Mouse (Mus musculus) heart, postnatal 10 days (tissue): Measurements from ENCODE around the gene Etfb. TPM values are rescaled to one million over a fixed set of nuclear protein-coding genes. Genes with fewer than 3 reads are reported as not detected.

Experiments used
- DNase-seq, 2 experiments: peaks; one replicate each; pipeline ENCODE4 v3.0.0; 2021
- intact Hi-C: fragments of 180-260 bp; cut with DNase I; formaldehyde crosslinking; loops from one replicate; pipeline ENCODE4 v1.15.1; 2025
- microRNA-seq, 2 experiments: library from miRNA; unstranded; fragments of <30 nt; microRNA quantifications; one replicate each; pipeline ENCODE4 v1.2.0; 2022
- total RNA-seq, 2 experiments: library from RNA; stranded (reverse); gene quantifications; 2 replicates each; pipeline ENCODE4 v1.2.3; 2021

Gene Etfb
- total RNA-seq, 2 experiments from 2014 or later, result 1,079 to 1,148 TPM

DNA sequence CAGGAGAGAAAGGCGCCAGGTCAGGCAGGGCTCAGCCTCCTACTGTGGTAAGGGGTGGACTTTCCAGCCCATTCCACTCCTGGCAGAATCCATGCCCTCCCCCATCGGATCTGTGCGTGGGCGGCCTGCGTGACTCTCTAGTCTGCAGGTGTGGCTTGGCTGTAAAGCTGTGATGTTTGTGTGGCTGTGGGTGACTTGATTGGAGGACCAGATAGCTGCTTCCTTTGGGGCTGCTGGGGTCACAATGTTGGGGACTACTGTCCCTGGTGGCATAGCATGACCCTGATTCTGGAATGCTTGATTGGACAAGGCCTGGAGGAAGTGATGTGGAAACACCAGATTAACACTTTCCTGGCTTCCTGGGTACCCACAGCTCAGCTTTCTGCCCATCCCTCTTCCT lies 44.8 kb downstream of the Etfb start:
- intact Hi-C loops, result no loop called here
- DNase-seq, result no peak

GRCm38 (mm10) chr7:43489631-43490125 lies 45.8 kb downstream of the Etfb start, which contains the start of gene Iglon5:
TSS of gene Iglon5 (minus strand) at chr7:43490075.
- no peak for DNase-seq
- intact Hi-C loops, result no loop called here

- peak; percentile 21 for DNase-seq
- intact Hi-C loops, result no loop called here
These were observed 46.3 kb downstream of the Etfb start for GRCm38 (mm10) chr7:43490182-43490584.

DNA sequence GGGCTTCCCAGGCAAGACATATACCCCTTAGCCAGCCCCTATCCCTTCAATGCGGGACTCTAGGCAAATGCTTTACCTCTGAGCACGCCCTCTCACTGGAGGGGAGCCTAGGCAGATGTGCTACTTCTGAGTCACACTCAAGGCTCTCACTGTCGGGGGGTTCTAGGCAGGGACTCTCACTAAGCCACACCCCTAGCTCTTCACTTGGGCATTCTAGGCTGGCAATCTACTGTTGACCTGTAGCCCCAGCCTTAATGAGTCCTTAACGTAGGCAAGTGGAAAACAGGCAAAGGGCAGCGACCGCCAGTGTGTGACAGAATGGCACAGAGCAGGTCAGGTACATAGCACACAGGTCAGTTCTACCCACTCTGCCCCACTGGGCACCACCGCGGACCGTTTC lies 47.0 kb downstream of the Etfb start:
- DNase-seq, result no peak
- intact Hi-C loops, result no loop called here

DNA sequence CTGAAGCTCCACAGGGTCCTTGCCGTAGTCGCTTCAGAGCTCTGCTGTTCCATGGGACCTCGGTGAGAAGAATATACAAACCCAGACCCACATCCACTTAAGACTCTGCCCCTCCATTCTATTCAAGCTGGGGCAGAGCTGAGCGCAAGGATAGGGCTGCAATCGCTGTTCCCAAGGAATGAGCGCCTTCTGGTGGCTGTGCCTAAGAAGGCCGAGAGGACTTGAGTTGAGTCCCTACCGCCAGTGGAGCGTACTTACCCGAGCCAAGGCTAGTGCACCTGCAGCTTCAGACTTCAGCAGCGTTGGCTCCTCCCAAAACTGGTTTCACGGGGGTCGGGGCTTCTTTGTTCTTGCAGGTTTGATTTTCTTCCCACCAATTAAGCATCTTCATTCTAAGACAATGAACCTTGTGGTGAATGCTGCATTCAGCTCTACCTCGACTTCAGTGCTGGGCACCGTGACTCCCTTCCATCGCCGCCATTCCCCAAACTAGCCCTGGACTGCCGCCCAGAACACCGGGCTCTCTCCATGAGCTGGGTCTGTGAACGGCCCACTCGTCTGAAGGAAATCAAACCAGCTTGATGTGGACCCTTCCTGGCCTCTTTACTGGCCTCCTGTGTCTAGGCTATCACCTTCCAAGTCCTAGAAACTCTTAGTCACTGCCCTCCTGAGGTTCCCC lies 51.6 kb downstream of the Etfb start:
- peak; percentile 10 to 41 for DNase-seq
- intact Hi-C loops, result no loop called here

Small RNAs within 50 kb of the gene (microRNA-seq; reads per million reads assigned to microRNA genes)
- 4.3 to 4.5 reads per million in 2 experiments for gene Mir7051

Other genes with a start within 250 kb of the Etfb start
- gene Zfp715, start 130.8 kb upstream of the Etfb start, total RNA-seq, result 10 to 100 TPM; 16.7 to 20.1 TPM
- gene Siglecf, start 92.7 kb upstream of the Etfb start, total RNA-seq, result not detected
- under 1 TPM; 0.14 to 0.20 TPM for gene Siglecg, start 35.9 kb upstream of the Etfb start, total RNA-seq
- not detected for gene Lim2, start 16.4 kb upstream of the Etfb start, total RNA-seq
- gene Nkg7, start 7.0 kb upstream of the Etfb start, total RNA-seq, result not detected
- not detected for gene Cldnd2, start 3.3 kb upstream of the Etfb start, total RNA-seq
- gene Gm45233, start within 50 bp of the Etfb start, total RNA-seq, result 1 to 10 TPM; 1.7 to 2.1 TPM
- 1 to 10 TPM; 4.4 to 5.0 TPM for gene Vsig10l, start 19.1 kb downstream of the Etfb start, total RNA-seq
- under 1 TPM; 0.37 to 0.89 TPM for gene Iglon5, start 46.0 kb downstream of the Etfb start, total RNA-seq
- not detected for gene 4931406B18Rik, start 61.9 kb downstream of the Etfb start, total RNA-seq
- gene Cd33, start 100.3 kb downstream of the Etfb start, total RNA-seq, result 1 to 10 TPM; 2.2 to 2.3 TPM
- 1 to 10 TPM in 1 of 2 experiments, under 1 TPM in 1; 0.81 to 1.5 TPM for gene Zfp658, start 118.2 kb downstream of the Etfb start, total RNA-seq
- gene Zfp719, start 135.5 kb downstream of the Etfb start, total RNA-seq, result 1 to 10 TPM; 9.2 to 9.5 TPM
- not detected for gene Zfp819, start 163.1 kb downstream of the Etfb start, total RNA-seq
- gene Ceacam18, start 190.6 kb downstream of the Etfb start, total RNA-seq, result not detected
- gene Siglece, start 216.1 kb downstream of the Etfb start, total RNA-seq, result under 1 TPM; 0.81 to 0.94 TPM
- gene Ctu1, start 227.9 kb downstream of the Etfb start, total RNA-seq, result 1 to 10 TPM; 4.8 to 5.4 TPM
- gene Klk14, start 246.3 kb downstream of the Etfb start, total RNA-seq, result not detected